Mouse (Mus musculus) heart, embryonic 16.5 days (tissue): ENCODE measurements around the gene Ecsit. TPM values are rescaled to one million over a fixed set of nuclear protein-coding genes. Genes with fewer than 3 reads are reported as not detected.

Source experiments
- ATAC-seq: fragments of 200-750 bp; cut with Nextera tagmentation; replicated peaks from 2 replicates; pipeline ENCODE4 v1.8.0; 2017; ENCODE audit warnings: moderate number of reproducible peaks; ENCODE audit not compliant: insufficient read depth, low FRiP score; ENCODE audit errors: extremely low read depth
- H3K27ac ChIP-seq: fragments of 300-500 bp; sonication (generic); 2 replicates; pipeline ENCODE4 v1.5.1; 2014; ENCODE audit warnings: mild to moderate bottlenecking, low read length, control low read depth, moderate library complexity
- H3K27me3 ChIP-seq: fragments of 300-500 bp; sonication (generic); 2 replicates; pipeline ENCODE4 v1.6.1; 2014; ENCODE audit warnings: low read length, mixed read lengths; ENCODE audit not compliant: control insufficient read depth, insufficient read depth
- H3K36me3 ChIP-seq: fragments of 300-500 bp; sonication (generic); 2 replicates; pipeline ENCODE4 v1.6.1; 2014; ENCODE audit not compliant: control insufficient read depth, insufficient read depth
- H3K4me1 ChIP-seq: fragments of 300-500 bp; sonication (generic); 2 replicates; pipeline ENCODE4 v1.6.1; 2014; ENCODE audit warnings: low read length, mixed read lengths; ENCODE audit not compliant: control insufficient read depth, insufficient read depth
- H3K4me2 ChIP-seq: fragments of 300-500 bp; sonication (generic); 2 replicates; pipeline ENCODE4 v1.6.1; 2014; ENCODE audit warnings: low read depth, mild to moderate bottlenecking, control low read depth, low read length
- H3K4me3 ChIP-seq: fragments of 300-500 bp; sonication (generic); 2 replicates; pipeline ENCODE4 v1.5.1; 2014; ENCODE audit warnings: mild to moderate bottlenecking, control low read depth, low read length
- H3K9ac ChIP-seq: fragments of 300-500 bp; sonication (generic); 2 replicates; pipeline ENCODE4 v1.6.1; 2014; ENCODE audit warnings: low read length, control low read depth
- H3K9me3 ChIP-seq: fragments of 300-500 bp; sonication (generic); replicated peaks from 2 replicates; pipeline ENCODE4 v1.6.1; 2016; ENCODE audit warnings: low read length; ENCODE audit not compliant: control insufficient read depth
- WGBS: fragments of 180-500 bp; shearing (Covaris S2); extraction: QIAGEN DNeasy Blood & Tissue Kit; methylation state at CpG from one replicate; pipeline ENCODE4 v1.1.7; 2014; 5-methylcytosine and 5-hydroxymethylcytosine counted together
- polyA plus RNA-seq: library from polyadenylated mRNA; unstranded; fragments of >200 nt; fragmentation: Nextera tagmentation; extraction: Ambion mirVana; gene quantifications from 2 replicates; pipeline ENCODE4 v1.2.1, GENCODE M21; 2015

The Ecsit gene
- polyA plus RNA-seq, 1 experiment from 2014 or later, result 73.1 TPM

DNA sequence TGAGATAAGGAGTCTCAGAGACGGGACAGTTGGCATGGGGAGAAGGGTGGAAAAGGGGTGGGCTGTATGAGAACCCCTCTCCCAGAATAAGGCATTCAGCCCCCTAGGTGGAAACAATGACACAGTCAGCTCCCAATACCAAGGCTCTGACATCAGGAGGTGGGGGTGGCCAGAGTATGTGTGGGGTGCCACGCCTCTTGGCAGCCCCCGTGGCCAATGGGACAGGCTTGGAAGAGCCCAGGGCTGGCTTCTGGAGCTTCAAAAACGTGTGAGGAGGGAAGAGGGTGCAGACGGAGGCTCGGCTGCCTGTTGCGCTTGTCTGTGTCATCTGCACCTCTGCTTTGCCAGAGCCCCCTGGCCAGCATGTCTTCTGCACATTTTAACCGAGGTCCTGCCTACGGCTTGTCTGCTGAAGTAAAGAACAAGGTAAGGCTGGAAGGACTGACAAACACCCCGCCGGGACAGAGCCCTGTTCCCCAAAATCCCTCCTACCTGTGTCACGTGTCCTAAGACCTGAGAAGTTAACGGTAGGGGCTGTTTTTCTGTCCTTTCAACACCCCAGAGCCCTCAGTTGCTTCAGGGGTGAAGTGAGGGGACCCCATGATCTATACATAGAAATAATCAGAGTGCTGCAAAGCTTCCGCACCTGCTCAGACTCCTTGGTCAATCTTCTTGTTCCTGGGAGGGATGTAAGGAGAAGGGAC is 13.9 kb upstream of the Ecsit start, which contains the start of gene Cnn1:
Gene Cnn1, plus strand, starts transcription at position 224 of the 704 bp plus-strand sequence.
- Histone ChIP-seq H3K9me3 (no peaks in the 10 kb centered on the region), H3K27ac (peak within 1 kb of the TSS; percentile 53), H3K27me3 (no peaks in the 10 kb centered on the region; the same call in 1 of the 2 replicates), H3K36me3 (no peaks in the 10 kb centered on the region), H3K4me2 (peak within 1 kb of the TSS; percentile 56), H3K4me1 (peaks cover 12% of the 10 kb centered on the region), H3K9ac (peak within 1 kb of the TSS; percentile 55), H3K4me3 (peak within 1 kb of the TSS; percentile 37)
- peak; percentile 45; the same call in 1 of the 2 replicates for ATAC-seq
- WGBS, result 3% methylated on average over 14 of the region's 14 CpGs

DNA sequence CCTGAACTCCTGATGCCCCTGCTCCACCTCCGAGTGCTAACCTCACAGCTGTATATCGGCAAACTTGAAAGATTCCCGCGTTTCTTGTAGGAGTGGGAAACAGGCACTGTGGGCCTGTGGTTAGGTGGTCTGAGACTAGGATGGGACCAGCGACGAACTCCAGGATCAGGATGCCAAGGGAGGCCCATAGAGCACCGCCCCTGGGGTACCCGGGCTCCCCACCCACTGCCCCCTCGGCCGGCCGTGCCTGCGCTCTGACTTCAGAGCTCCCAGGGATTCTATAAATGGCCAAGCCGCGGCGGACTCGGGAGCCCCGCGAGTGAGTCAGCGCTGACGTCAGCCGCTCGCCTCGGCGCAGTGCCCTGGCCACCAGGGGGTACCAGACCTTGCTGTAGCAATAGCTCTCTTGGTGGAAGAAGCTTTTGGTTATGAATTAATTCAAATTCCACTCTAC is 10.6 kb upstream of the Ecsit start:
- Histone ChIP-seq H3K9me3 (no peaks in the 10 kb centered on the region), H3K4me3 (peak overlapping the region; percentile 54), H3K27ac (peak overlapping the region; percentile 37), H3K36me3 (no peaks in the 10 kb centered on the region), H3K9ac (peak overlapping the region; percentile 77), H3K4me1 (peaks cover 12% of the 10 kb centered on the region), H3K27me3 (no peaks in the 10 kb centered on the region; the same call in 1 of the 2 replicates), H3K4me2 (peak overlapping the region; percentile 81)
- 1% methylated on average over 24 of the region's 24 CpGs for WGBS
- ATAC-seq, result peak; percentile 78

DNA sequence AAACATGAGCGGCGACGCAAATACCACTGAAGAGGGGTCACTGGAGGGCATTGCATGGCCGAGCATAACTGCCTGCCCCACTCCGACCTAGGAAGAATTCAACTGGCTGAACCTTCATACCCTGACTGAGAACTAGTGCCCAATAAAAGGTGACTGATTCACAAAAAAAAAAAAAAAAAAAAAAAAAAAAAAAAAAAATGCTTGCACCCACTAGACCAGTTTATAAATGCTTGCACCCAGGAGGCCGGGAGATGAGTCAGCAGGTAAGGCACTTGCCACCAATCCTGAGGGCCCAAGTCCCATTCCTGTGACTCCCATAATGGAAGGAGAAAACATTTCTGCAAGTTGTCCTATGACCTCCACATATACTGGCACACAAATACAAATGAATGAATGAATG is 7.5 kb upstream of the Ecsit start:
- no peak overlapping the region for H3K9ac ChIP-seq
- ATAC-seq, result no peak
- H3K4me2 ChIP-seq, result no peak overlapping the region
- 0 out of 2 replicates have a peak, but pooled peaks cover 4% of the 10 kb centered on the region for H3K4me1 ChIP-seq
- H3K27ac ChIP-seq, result no peak overlapping the region
- 82% methylated on average over 6 of the region's 6 CpGs for WGBS
- H3K9me3 ChIP-seq, result no peaks in the 10 kb centered on the region
- H3K27me3 ChIP-seq, result no peaks in the 10 kb centered on the region
- no peaks in the 10 kb centered on the region for H3K36me3 ChIP-seq
- no peak overlapping the region for H3K4me3 ChIP-seq

DNA sequence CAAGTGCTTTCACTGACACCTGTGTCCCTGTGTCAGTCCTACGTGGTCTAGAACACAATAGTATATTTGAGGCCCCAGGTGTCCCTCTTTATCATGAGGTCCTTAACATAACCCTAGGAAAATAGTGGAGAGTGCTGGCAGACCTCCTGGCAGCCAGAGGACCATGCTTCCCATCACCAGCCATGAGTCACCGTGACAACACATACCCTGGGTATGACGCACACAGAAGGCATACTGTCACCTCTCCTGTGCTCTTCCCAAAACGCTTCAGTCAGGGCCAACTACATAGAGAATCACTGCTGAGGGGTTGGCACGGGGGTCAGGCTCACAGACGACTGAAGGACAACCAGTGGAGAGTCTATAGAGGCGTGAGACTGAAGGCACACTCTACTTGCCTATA is 4.7 kb upstream of the Ecsit start:
- Histone ChIP-seq H3K4me1 (peaks cover 5% of the 10 kb centered on the region; the same call in 1 of the 2 replicates), H3K27ac (no peak overlapping the region), H3K9ac (no peak overlapping the region), H3K9me3 (no peaks in the 10 kb centered on the region), H3K4me2 (no peak overlapping the region), H3K36me3 (no peaks in the 10 kb centered on the region), H3K27me3 (no peaks in the 10 kb centered on the region), H3K4me3 (no peak overlapping the region)
- no peak for ATAC-seq
- WGBS, result 69% methylated on average over 7 of the region's 7 CpGs

DNA sequence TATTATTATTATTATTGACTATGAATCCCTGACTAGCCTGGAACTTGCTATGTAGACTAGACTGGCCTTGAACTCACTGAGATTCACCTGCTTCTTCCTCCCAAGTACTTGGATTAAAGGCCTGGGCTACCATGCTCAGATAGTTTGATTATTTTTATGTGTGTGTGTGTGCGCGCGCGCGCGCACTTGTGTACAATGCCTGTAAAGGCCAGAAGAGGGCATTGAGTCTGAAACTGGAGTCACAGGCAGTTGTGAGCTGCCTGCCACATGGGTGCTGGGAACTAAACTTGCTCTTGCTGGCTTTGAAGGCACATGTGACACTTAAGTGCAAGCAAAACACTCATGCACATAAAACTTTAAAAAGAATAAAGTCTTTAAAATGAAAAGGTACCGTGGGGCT is 4.0 kb upstream of the Ecsit start:
- ATAC-seq, result no peak

DNA sequence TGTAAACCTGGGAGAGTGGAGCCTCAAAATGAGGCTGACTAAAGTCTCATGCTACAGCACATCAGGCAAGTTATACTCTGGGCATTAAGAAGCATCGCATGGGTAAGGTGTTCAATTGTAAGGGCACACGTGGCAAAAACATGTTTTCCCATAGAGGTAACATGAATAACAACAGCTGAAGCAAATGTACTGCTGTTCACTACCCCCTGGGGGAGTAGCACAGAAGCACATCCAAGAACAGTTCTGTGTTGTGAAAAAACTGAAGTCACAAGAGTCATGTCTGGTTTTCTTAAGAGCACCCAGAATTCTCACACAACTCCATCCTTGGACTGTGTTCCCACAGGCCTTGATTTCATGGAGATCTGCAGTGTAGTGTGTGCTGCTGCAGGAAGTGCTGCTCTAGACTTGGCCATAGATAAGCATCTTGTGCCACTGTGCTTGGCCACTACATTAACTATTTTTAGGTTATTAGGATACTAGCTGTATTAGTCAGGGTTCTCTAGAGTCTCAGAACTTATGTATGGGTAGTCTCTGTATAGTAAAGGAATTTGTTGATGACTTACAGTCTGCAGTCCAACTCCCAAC is 1.9 kb upstream of the Ecsit start:
- H3K4me1 ChIP-seq, result peaks cover 7% of the 10 kb centered on the region
- H3K27me3 ChIP-seq, result no peaks in the 10 kb centered on the region
- ATAC-seq, result no peak
- H3K27ac ChIP-seq, result no peak overlapping the region
- H3K9me3 ChIP-seq, result no peaks in the 10 kb centered on the region
- H3K4me3 ChIP-seq, result no peak overlapping the region
- no peaks in the 10 kb centered on the region for H3K36me3 ChIP-seq
- H3K9ac ChIP-seq, result no peak overlapping the region
- WGBS, result 78% methylated on average over 2 of the region's 2 CpGs
- no peak overlapping the region for H3K4me2 ChIP-seq

More for the DNA sequence above, 4.0 kb upstream of the Ecsit start:
- Histone ChIP-seq H3K27me3 (no peaks in the 10 kb centered on the region), H3K36me3 (no peaks in the 10 kb centered on the region), H3K9me3 (no peaks in the 10 kb centered on the region), H3K4me2 (no peak overlapping the region), H3K27ac (no peak overlapping the region), H3K9ac (no peak overlapping the region), H3K4me1 (peaks cover 7% of the 10 kb centered on the region), H3K4me3 (no peak overlapping the region)
- WGBS, result 97% methylated on average over 7 of the region's 7 CpGs

DNA sequence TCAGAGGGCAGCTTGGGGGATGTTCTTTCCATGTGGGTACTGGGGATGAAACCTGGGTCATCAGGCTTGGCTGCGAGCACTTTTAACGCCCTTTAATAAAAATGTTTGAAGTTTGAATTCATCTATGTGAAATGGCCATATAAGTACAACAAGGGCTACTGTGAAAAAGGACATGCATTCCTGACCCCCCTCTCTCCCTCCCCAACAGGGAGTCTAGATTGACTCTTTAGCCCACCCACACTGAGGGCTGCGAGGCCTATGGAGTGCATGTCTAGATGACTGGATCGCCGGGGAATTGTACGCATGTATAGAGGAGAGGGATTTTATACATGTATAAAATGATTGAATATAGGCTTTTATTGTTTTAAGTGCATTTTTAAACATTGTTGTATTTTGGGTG is 774 bp upstream of the Ecsit start:
- no peaks in the 10 kb centered on the region for H3K27me3 ChIP-seq
- H3K9ac ChIP-seq, result peak overlapping the region; percentile 86
- H3K36me3 ChIP-seq, result no peaks in the 10 kb centered on the region
- no peak for ATAC-seq
- peaks cover 7% of the 10 kb centered on the region for H3K4me1 ChIP-seq
- H3K27ac ChIP-seq, result peak overlapping the region; percentile 83
- peak overlapping the region; percentile 78 for H3K4me2 ChIP-seq
- peak overlapping the region; percentile 85 for H3K4me3 ChIP-seq
- WGBS, result 73% methylated on average over 6 of the region's 6 CpGs
- no peaks in the 10 kb centered on the region for H3K9me3 ChIP-seq

DNA sequence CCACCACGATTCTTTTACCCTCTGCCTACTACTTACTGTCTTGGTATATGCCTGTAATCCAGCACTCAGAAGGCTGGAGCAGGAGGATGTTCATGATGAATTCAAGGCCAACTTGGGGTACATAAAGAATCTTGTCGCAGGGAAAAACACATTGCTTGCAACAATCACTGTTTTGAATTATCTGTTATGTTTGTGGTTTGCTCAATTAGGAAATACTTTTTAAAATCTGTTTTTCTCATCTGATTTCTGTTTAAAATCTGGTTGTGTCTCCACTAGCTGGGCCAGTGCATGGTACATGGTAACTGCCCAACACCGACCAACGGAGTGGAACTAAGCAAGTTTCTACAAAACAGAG is 594 bp downstream of the Ecsit start:
- peak overlapping the region; percentile 86 for H3K9ac ChIP-seq
- ATAC-seq, result no peak
- no peaks in the 10 kb centered on the region for H3K9me3 ChIP-seq
- peaks cover 7% of the 10 kb centered on the region for H3K4me1 ChIP-seq
- H3K4me3 ChIP-seq, result peak overlapping the region; percentile 85
- no peaks in the 10 kb centered on the region for H3K27me3 ChIP-seq
- peaks cover 5% of the 10 kb centered on the region; the same call in 1 of the 2 replicates for H3K36me3 ChIP-seq
- peak overlapping the region; percentile 66 for H3K27ac ChIP-seq
- H3K4me2 ChIP-seq, result peak overlapping the region; percentile 83
- WGBS, result 27% methylated on average over 4 of the region's 4 CpGs

DNA sequence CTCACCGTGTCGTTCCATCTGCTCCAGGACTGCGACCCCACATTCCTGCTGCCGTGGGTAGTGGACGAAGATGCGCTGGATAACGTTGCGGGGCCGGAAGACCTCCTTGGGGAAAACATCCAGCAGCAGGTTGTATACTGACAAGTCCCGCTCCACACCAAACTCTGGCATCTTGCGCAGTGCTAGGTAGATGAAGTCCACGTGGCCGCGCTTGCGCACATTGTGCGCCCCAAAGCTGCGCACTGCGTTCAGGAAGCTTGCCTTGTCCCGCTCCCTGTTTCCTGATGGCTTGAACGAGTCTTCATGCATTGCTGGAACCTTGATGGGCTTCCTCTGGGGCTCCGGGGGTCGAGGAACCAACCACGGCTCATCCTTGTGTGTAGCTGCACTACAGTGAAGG is 9.0 kb downstream of the Ecsit start:
- no peaks in the 10 kb centered on the region for H3K9me3 ChIP-seq
- no peak for ATAC-seq

More for the DNA sequence above, 9.0 kb downstream of the Ecsit start:
- H3K36me3 ChIP-seq, result peaks cover 22% of the 10 kb centered on the region
- no peak overlapping the region for H3K27ac ChIP-seq
- H3K4me3 ChIP-seq, result no peak overlapping the region
- H3K9ac ChIP-seq, result no peak overlapping the region
- WGBS, result 91% methylated on average over 23 of the region's 23 CpGs
- H3K27me3 ChIP-seq, result no peaks in the 10 kb centered on the region
- no peaks in the 10 kb centered on the region for H3K4me1 ChIP-seq
- no peak overlapping the region for H3K4me2 ChIP-seq
